Mouse (Mus musculus): Measurements from ENCODE around the gene Gm17387. TPM values are rescaled to one million over a fixed set of nuclear protein-coding genes. Genes with fewer than 3 reads are reported as not detected.
A peak's percentile ranks its signal among the peaks of the same experiment; 100 is the strongest.
"Not testable (repeated sequence)": the region's sequence is repeated elsewhere in the genome, so short reads cannot be mapped to it uniquely, and the experiment has no call there.

Gm17387 gene
- polyA plus RNA-seq, 1 experiment from 2014 or later, result not detected

- not testable (repeated sequence) for H3K4me2 ChIP-seq; H3K9ac ChIP-seq; H3K4me3 ChIP-seq; H3K27ac ChIP-seq (replicated peaks); H3K27me3 ChIP-seq (replicated peaks); H3K4me1 ChIP-seq; H3K9me3 ChIP-seq; ATAC-seq (ENCODE audit: extremely low read depth, insufficient number of reproducible peaks, low FRiP score, low TSS enrichment); H3K36me3 ChIP-seq
- WGBS, result 88% methylated on average over 1 of the region's 1 CpGs
Measured at GRCm38 (mm10) chr7:141017824-141018223, 11.1 kb upstream of the Gm17387 start, which contains the start of gene Ifitm6. Ifitm6 (minus strand) TSS chr7:141017924.

GRCm38 (mm10) chr7:141019028-141019427 lies 9.9 kb upstream of the Gm17387 start:
- H3K27me3 ChIP-seq (replicated peaks), result no peaks in the 10 kb centered on the region
- 79% methylated on average over 5 of the region's 5 CpGs for WGBS
- H3K9ac ChIP-seq, result no peak overlapping the region
- no peak overlapping the region for H3K4me3 ChIP-seq
- no peak overlapping the region for H3K27ac ChIP-seq (replicated peaks)
- no peaks in the 10 kb centered on the region for H3K36me3 ChIP-seq
- no peaks in the 10 kb centered on the region for H3K4me1 ChIP-seq
- H3K9me3 ChIP-seq, result no peaks in the 10 kb centered on the region
- no peak for ATAC-seq (ENCODE audit: extremely low read depth, insufficient number of reproducible peaks, low FRiP score, low TSS enrichment)
- H3K4me2 ChIP-seq, result no peak overlapping the region

- H3K9ac ChIP-seq, result no peak overlapping the region
- H3K4me3 ChIP-seq, result no peak overlapping the region
- no peaks in the 10 kb centered on the region for H3K4me1 ChIP-seq
- no peak overlapping the region for H3K27ac ChIP-seq (replicated peaks)
- H3K27me3 ChIP-seq (replicated peaks), result no peaks in the 10 kb centered on the region
- no peak overlapping the region for H3K4me2 ChIP-seq
- ATAC-seq (ENCODE audit: extremely low read depth, insufficient number of reproducible peaks, low FRiP score, low TSS enrichment), result no peak
- WGBS, result 67% methylated on average over 14 of the region's 14 CpGs
- no peaks in the 10 kb centered on the region for H3K9me3 ChIP-seq
- H3K36me3 ChIP-seq, result no peaks in the 10 kb centered on the region
Measured at GRCm38 (mm10) chr7:141021489-141022449, 7.2 kb upstream of the Gm17387 start.

GRCm38 (mm10) chr7:141024865-141025838 lies 3.8 kb upstream of the Gm17387 start:
- Histone ChIP-seq H3K9me3 (no peaks in the 10 kb centered on the region), H3K27me3 (replicated peaks) (no peaks in the 10 kb centered on the region), H3K36me3 (no peaks in the 10 kb centered on the region), H3K27ac (replicated peaks) (no peak overlapping the region), H3K4me3 (no peak overlapping the region), H3K9ac (no peak overlapping the region), H3K4me1 (no peaks in the 10 kb centered on the region), H3K4me2 (no peak overlapping the region)
- WGBS, result 59% methylated on average over 5 of the region's 6 CpGs
- no peak for ATAC-seq (ENCODE audit: extremely low read depth, insufficient number of reproducible peaks, low FRiP score, low TSS enrichment)

- no peak for ATAC-seq (ENCODE audit: extremely low read depth, insufficient number of reproducible peaks, low FRiP score, low TSS enrichment)
- H3K4me3 ChIP-seq, result no peak overlapping the region
- H3K9me3 ChIP-seq, result no peaks in the 10 kb centered on the region
- H3K9ac ChIP-seq, result no peak overlapping the region
- no peaks in the 10 kb centered on the region for H3K27me3 ChIP-seq (replicated peaks)
- 51% methylated on average over 6 of the region's 6 CpGs for WGBS
- no peaks in the 10 kb centered on the region for H3K4me1 ChIP-seq
- peak overlapping the region; percentile 34 for H3K27ac ChIP-seq (replicated peaks)
- no peak overlapping the region for H3K4me2 ChIP-seq
- H3K36me3 ChIP-seq, result no peaks in the 10 kb centered on the region
Measured at GRCm38 (mm10) chr7:141026097-141026739, 2.7 kb upstream of the Gm17387 start.

GRCm38 (mm10) chr7:141026740-141027098 lies 2.2 kb upstream of the Gm17387 start:
- no peak for ATAC-seq (ENCODE audit: extremely low read depth, insufficient number of reproducible peaks, low FRiP score, low TSS enrichment)
- no peaks in the 10 kb centered on the region for H3K4me1 ChIP-seq
- H3K9me3 ChIP-seq, result no peaks in the 10 kb centered on the region
- no peak overlapping the region for H3K4me3 ChIP-seq
- H3K27me3 ChIP-seq (replicated peaks), result no peaks in the 10 kb centered on the region
- no peaks in the 10 kb centered on the region for H3K36me3 ChIP-seq
- H3K9ac ChIP-seq, result no peak overlapping the region
- no peak overlapping the region for H3K4me2 ChIP-seq
- H3K27ac ChIP-seq (replicated peaks), result peak overlapping the region; percentile 34
- WGBS, result 65% methylated on average over 5 of the region's 5 CpGs

GRCm38 (mm10) chr7:141030390-141030789 lies 1.5 kb downstream of the Gm17387 start:
- no peak overlapping the region for H3K27ac ChIP-seq (replicated peaks)
- H3K36me3 ChIP-seq, result no peaks in the 10 kb centered on the region
- 55% methylated on average over 3 of the region's 3 CpGs for WGBS
- H3K4me1 ChIP-seq, result no peaks in the 10 kb centered on the region
- H3K27me3 ChIP-seq (replicated peaks), result no peaks in the 10 kb centered on the region
- ATAC-seq (ENCODE audit: extremely low read depth, insufficient number of reproducible peaks, low FRiP score, low TSS enrichment), result no peak
- H3K4me3 ChIP-seq, result no peak overlapping the region
- no peak overlapping the region for H3K4me2 ChIP-seq
- H3K9ac ChIP-seq, result no peak overlapping the region
- no peaks in the 10 kb centered on the region for H3K9me3 ChIP-seq

- Histone ChIP-seq H3K4me3 (no peak overlapping the region), H3K36me3 (no peaks in the 10 kb centered on the region), H3K4me1 (no peaks in the 10 kb centered on the region), H3K4me2 (no peak overlapping the region), H3K9me3 (no peaks in the 10 kb centered on the region), H3K27me3 (replicated peaks) (no peaks in the 10 kb centered on the region), H3K9ac (no peak overlapping the region), H3K27ac (replicated peaks) (no peak overlapping the region)
- no peak for ATAC-seq (ENCODE audit: extremely low read depth, insufficient number of reproducible peaks, low FRiP score, low TSS enrichment)
- WGBS, result 59% methylated on average over 9 of the region's 9 CpGs
Measured at GRCm38 (mm10) chr7:141032458-141033167, 3.7 kb downstream of the Gm17387 start.

GRCm38 (mm10) chr7:141036624-141037023 lies 7.7 kb downstream of the Gm17387 start:
- H3K27me3 ChIP-seq (replicated peaks); H3K9me3 ChIP-seq; H3K36me3 ChIP-seq; ATAC-seq (ENCODE audit: extremely low read depth, insufficient number of reproducible peaks, low FRiP score, low TSS enrichment); H3K27ac ChIP-seq (replicated peaks); H3K9ac ChIP-seq; H3K4me3 ChIP-seq; H3K4me2 ChIP-seq: not testable (repeated sequence)
- 82% methylated on average over 1 of the region's 2 CpGs for WGBS
- H3K4me1 ChIP-seq, result peaks cover 11% of the 10 kb centered on the region; the same call in 1 of the 2 replicates

- no peak overlapping the region for H3K4me2 ChIP-seq
- no peaks in the 10 kb centered on the region; the same call in 1 of the 2 replicates for H3K27me3 ChIP-seq (replicated peaks)
- no peaks in the 10 kb centered on the region for H3K9me3 ChIP-seq
- no peak overlapping the region for H3K4me3 ChIP-seq
- no peak overlapping the region for H3K27ac ChIP-seq (replicated peaks)
- no peak overlapping the region for H3K9ac ChIP-seq
- WGBS, result 58% methylated on average over 20 of the region's 21 CpGs
- peaks cover 14% of the 10 kb centered on the region; the same call in 1 of the 2 replicates for H3K4me1 ChIP-seq
- H3K36me3 ChIP-seq, result no peaks in the 10 kb centered on the region
- ATAC-seq (ENCODE audit: extremely low read depth, insufficient number of reproducible peaks, low FRiP score, low TSS enrichment), result no peak
Measured at GRCm38 (mm10) chr7:141038090-141039032, 9.4 kb downstream of the Gm17387 start.

All from heart, embryonic 13.5 days (tissue).